Mouse (Mus musculus) ES-Bruce4 (cell line): ENCODE data around the gene Fgfr2. TPM values are rescaled to one million over a fixed set of nuclear protein-coding genes. Genes with fewer than 3 reads are reported as not detected.

Experiments
- H3K27ac ChIP-seq: 2 replicates; pipeline ENCODE4 v1.5.1; 2012; ENCODE audit warnings: low read length, inconsistent platforms; ENCODE audit not compliant: insufficient read depth
- H3K27me3 ChIP-seq: 2 replicates; pipeline ENCODE4 v1.6.1; 2012; ENCODE audit warnings: mild to moderate bottlenecking, low read length, inconsistent platforms; ENCODE audit not compliant: control insufficient read depth, poor library complexity, insufficient read depth, severe bottlenecking
- H3K36me3 ChIP-seq: 2 replicates; pipeline ENCODE4 v1.6.1; 2012; ENCODE audit warnings: inconsistent platforms, mild to moderate bottlenecking, low read length, moderate library complexity; ENCODE audit not compliant: control insufficient read depth, poor library complexity, insufficient read depth, severe bottlenecking
- H3K4me1 ChIP-seq: one replicate; pipeline ENCODE4 v1.8.1; 2011; ENCODE audit warnings: low read length; ENCODE audit not compliant: control insufficient read depth, insufficient read depth
- H3K4me3 ChIP-seq: 2 replicates; pipeline ENCODE4 v1.5.1; 2011; ENCODE audit warnings: low read depth, mild to moderate bottlenecking, low read length
- H3K9ac ChIP-seq: 2 replicates; pipeline ENCODE4 v1.6.1; 2012; ENCODE audit warnings: low read depth, mild to moderate bottlenecking, inconsistent platforms; ENCODE audit not compliant: poor library complexity, severe bottlenecking
- H3K9me3 ChIP-seq: replicated peaks from 2 replicates; pipeline ENCODE4 v1.6.1; 2012; ENCODE audit warnings: mild to moderate bottlenecking, low read length, inconsistent platforms; ENCODE audit not compliant: control insufficient read depth, poor library complexity, insufficient read depth, severe bottlenecking
- CTCF ChIP-seq: IDR thresholded peaks from one replicate; pipeline ENCODE4 v1.8.1; 2011; ENCODE audit warnings: low read depth, low read length
- EP300 ChIP-seq: IDR thresholded peaks from 2 replicates; pipeline ENCODE4 v1.6.1; 2011; ENCODE audit warnings: low read depth, low read length; ENCODE audit not compliant: insufficient read depth
- POLR2A ChIP-seq: IDR thresholded peaks from one replicate; pipeline ENCODE4 v1.8.1; 2011; ENCODE audit warnings: low read length; ENCODE audit not compliant: insufficient read depth
- polyA plus RNA-seq: library from polyadenylated mRNA; stranded (reverse); fragments of >200 nt; gene quantifications from 2 replicates; pipeline ENCODE4 v1.2.4, GENCODE M21; 2011; ENCODE audit warnings: low read depth; ENCODE audit not compliant: missing spikeins, insufficient read depth, insufficient read length

The Fgfr2 gene
- polyA plus RNA-seq, 1 experiment, result 34.8 TPM

- Histone ChIP-seq H3K4me3 (no peak overlapping the region), H3K36me3 (no peaks in the 10 kb centered on the region), H3K27me3 (0 out of 2 replicates have a peak, but pooled peaks cover 7% of the 10 kb centered on the region), H3K9ac (no peak overlapping the region), H3K4me1 (no peaks in the 10 kb centered on the region), H3K27ac (no peak overlapping the region), H3K9me3 (no peaks in the 10 kb centered on the region)
- TF ChIP-seq CTCF (no peak), EP300 (no peak), POLR2A (no peak)
These were observed 2188.5 kb downstream of the Fgfr2 start for GRCm38 (mm10) chr7:130934654-130935053.

DNA sequence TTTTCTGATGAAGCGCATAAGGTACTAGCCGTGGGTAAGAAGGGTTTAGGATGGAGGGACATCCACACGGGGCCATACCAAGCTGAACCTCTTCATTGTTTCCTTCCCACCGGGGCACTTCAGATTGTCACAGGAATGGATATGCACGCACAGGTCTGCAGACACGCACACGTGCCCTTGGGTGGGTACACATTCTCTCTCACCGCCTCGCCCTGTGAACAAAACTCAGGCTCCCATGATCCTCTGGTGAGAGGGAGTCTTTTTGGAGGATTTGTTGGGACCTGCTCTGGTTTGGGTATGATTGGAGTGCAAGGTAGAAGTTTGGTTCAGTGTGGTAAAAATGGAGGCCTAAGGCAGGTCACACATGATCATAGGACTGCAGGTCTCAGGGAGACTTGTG is 2190.2 kb downstream of the Fgfr2 start:
- TF ChIP-seq CTCF (no peak), POLR2A (no peak), EP300 (no peak)
- Histone ChIP-seq H3K9me3 (no peaks in the 10 kb centered on the region), H3K36me3 (no peaks in the 10 kb centered on the region), H3K9ac (no peak overlapping the region), H3K27ac (no peak overlapping the region), H3K4me3 (no peak overlapping the region), H3K27me3 (0 out of 2 replicates have a peak, but pooled peaks cover 7% of the 10 kb centered on the region), H3K4me1 (no peaks in the 10 kb centered on the region)

DNA sequence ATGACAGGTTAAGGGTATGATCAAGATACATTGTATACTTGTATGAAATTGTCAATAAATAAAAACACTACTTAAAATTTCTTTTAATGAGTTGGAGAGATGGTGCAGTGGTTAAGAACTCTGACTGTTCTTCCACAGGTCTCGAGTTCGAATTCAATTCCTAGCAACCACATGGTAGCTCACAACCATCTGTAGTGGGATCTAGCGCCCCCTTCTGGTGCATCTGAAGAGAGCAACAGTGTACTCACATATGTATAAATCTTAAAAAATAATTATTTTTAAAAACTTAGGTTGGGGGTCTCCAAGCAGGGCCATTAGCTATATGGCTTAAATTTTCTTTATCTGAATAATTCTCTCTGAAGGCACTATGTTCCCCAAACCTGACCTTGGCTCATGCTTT is 2192.7 kb downstream of the Fgfr2 start:
- TF ChIP-seq POLR2A (no peak), EP300 (no peak), CTCF (no peak)
- Histone ChIP-seq H3K27me3 (0 out of 2 replicates have a peak, but pooled peaks cover 2% of the 10 kb centered on the region), H3K27ac (no peak overlapping the region), H3K4me1 (no peaks in the 10 kb centered on the region), H3K36me3 (no peaks in the 10 kb centered on the region), H3K4me3 (no peak overlapping the region), H3K9me3 (no peaks in the 10 kb centered on the region), H3K9ac (no peak overlapping the region)

DNA sequence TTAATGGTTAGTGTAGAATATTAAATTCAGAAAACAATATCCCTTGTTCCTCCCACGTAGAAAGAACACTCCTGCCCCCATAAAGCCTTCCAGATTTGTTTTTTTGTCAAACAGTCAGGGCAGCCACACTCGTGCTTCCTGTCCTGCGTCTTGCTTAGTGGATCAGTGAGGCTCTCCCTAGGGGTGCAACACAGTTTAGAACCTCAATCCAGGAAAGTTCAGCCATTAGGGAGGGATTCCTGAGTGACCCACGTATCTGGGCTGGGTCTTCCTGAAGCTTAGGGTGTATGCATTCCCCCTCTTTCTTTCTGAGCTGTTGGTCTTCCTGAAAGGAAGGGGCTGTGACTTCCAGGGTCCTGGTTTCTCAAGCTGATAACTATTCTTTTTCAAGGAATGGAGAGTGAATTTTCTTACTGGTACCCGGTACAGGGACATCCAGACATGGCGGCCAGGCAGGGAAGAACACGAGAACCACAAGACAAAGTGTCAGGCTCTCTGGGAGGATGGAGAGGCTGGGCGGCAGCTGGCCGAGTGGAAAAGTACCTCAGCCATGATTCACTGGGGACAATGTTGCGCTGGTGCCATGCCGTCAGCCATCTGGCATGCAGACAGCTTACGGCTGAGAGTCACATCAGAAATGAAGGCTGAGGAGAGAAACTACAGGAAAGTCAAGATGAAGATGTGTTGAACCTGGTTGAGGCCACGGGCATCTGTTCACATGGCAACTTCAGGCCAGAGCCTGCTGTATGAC is 2200.0 kb downstream of the Fgfr2 start:
- no peak overlapping the region for H3K4me3 ChIP-seq
- no peaks in the 10 kb centered on the region for H3K36me3 ChIP-seq
- no peaks in the 10 kb centered on the region for H3K4me1 ChIP-seq
- H3K27ac ChIP-seq, result no peak overlapping the region
- H3K27me3 ChIP-seq, result no peaks in the 10 kb centered on the region
- H3K9ac ChIP-seq, result no peak overlapping the region
- TF ChIP-seq CTCF (no peak), EP300 (no peak), POLR2A (no peak)
- no peaks in the 10 kb centered on the region for H3K9me3 ChIP-seq

DNA sequence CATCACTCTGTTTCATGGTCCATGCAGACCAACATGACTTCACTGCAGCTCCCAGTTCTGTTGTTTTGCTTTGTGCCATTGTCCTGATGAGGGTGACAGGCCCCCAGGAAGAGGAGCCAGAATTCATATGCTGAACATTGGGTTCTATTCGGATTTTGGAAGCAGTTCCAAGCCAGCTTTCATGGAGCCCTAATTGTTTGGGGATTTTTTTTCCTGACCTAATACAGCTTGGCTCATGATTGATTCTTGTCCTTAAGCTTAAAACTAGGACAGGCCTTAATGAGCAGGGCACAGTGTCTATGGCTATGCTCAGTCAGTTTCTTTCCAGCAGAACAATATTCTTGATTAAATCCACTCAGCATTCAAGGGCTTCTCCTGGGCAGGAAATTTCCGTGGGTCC is 2204.9 kb downstream of the Fgfr2 start:
- Histone ChIP-seq H3K4me1 (no peaks in the 10 kb centered on the region), H3K4me3 (no peak overlapping the region), H3K9me3 (no peaks in the 10 kb centered on the region), H3K9ac (no peak overlapping the region), H3K27me3 (no peaks in the 10 kb centered on the region), H3K27ac (no peak overlapping the region), H3K36me3 (no peaks in the 10 kb centered on the region)
- no peak for TF ChIP-seq EP300
- no peak for TF ChIP-seq POLR2A
- no peak for TF ChIP-seq CTCF

DNA sequence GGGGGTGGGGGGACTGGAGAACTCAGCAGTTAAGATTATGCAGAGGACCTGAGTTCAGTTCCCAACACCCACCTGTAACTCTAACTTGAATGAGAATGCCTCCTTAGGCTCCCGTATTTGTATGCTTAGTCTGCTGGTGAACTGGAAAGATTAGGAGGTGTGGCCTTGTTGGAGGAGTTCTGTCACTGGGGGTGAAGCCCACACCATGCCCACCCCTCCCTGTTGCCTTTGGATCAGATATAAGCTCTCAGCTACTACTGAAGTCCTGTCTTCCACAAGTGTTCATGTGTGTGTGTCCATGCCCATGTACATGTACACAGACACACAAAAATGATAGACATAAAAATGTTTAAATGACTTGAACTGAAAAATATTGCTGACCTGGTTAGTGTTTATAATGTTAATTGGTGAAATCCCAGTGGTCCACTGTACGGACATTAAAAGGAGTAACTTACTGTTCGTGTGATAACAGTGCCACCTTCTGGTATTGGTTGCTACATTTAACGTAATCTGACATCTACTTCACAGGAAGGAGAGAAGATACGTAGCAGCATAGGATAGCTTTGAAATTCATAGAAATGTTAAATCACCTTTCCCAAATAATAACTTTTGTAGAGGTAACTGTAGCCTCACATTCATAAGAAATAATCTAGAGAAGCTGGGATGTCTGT is 2208.3 kb downstream of the Fgfr2 start:
- Histone ChIP-seq H3K36me3 (no peaks in the 10 kb centered on the region), H3K9me3 (no peaks in the 10 kb centered on the region), H3K4me1 (no peaks in the 10 kb centered on the region), H3K27ac (no peak overlapping the region), H3K9ac (no peak overlapping the region), H3K4me3 (no peak overlapping the region), H3K27me3 (no peaks in the 10 kb centered on the region)
- no peak for TF ChIP-seq EP300
- peak; percentile 32 for TF ChIP-seq CTCF
